In genomic region chr13:10540197-10540940, GRCm38 (mm10) we compare ENCODE assay signal across 13 mouse cellular contexts.
DNase-seq lines count a peak whose midpoint lies in the region; ATAC-seq and TF ChIP-seq lines count a peak whose summit lies in the region.
"Had no signal": no experiment of that assay in that cellular context is flagged by ENCODE, and none has a peak within 500 bp of the region (broad histone marks: within the 10 kb centered on the region; RNA-seq: fewer than 3 reads in every experiment).

No protein-coding gene starts in this region.

- WGBS in lung, adult 2 months = 74% methylated on average over 8 of the region's 8 CpGs

- no peak overlapping the region for H3K4me3 ChIP-seq in lung, adult 2 months (replicated peaks; ENCODE audit: extremely low read depth, low read depth, low read length)
- H3K4me3 ChIP-seq: heart, embryonic 10.5 days; limb, embryonic 13.5 days; neural tube, embryonic 13.5 days had no signal

- no peak for DNase-seq in cerebellum, postnatal 4 days (ENCODE audit: low spot score in 2 of 2)
- peak; percentile 8 to 31 for DNase-seq in spleen, postnatal 36 days (ENCODE audit: low spot score in 2 of 2)
- DNase-seq in spleen, postnatal 14 days (ENCODE audit: low spot score in 2 of 2) = no peak
- DNase-seq in lung, adult 2 months = peak; percentile 4
- DNase-seq in kidney, postnatal 14 days = no peak
- DNase-seq in adipocyte (ENCODE audit: low spot score) = no peak
- no peak for DNase-seq in frontal cortex, postnatal 14 days (ENCODE audit: low spot score in 2 of 2)
- DNase-seq: right cerebral cortex, postnatal 4 days had no signal

- TF ChIP-seq POLR2A in lung, adult 2 months (IDR thresholded peaks at IDR 0.05; ENCODE audit: borderline replicate concordance, extremely low read depth, low read depth, low read length) = no peak

- peak; percentile 45; the same call in 1 of the 2 replicates for ATAC-seq in cerebellum, adult (ENCODE audit: insufficient number of reproducible peaks, low FRiP score, low TSS enrichment)

- H3K4me1 ChIP-seq in lung, adult 2 months (ENCODE audit: control insufficient read depth, insufficient read depth, low read length) = no peaks in the 10 kb centered on the region
- H3K4me1 ChIP-seq: heart, embryonic 10.5 days; limb, embryonic 13.5 days; megakaryocyte, embryonic 14.5 days; neural tube, embryonic 13.5 days had no signal

- no peak for TF ChIP-seq CTCF in lung, adult 2 months (IDR thresholded peaks at IDR 0.05; ENCODE audit: insufficient read depth, low read length)

Comparison
In these comparisons a context has a peak if more than half of its experiments do, and no peak if none do; other contexts are left out.
1. DNase-seq: peak in spleen, postnatal 36 days (2 of 2) and lung, adult 2 months (single experiment); none in cerebellum, postnatal 4 days (0 of 2), spleen, postnatal 14 days (0 of 2), kidney, postnatal 14 days (single experiment), adipocyte (single experiment) and frontal cortex, postnatal 14 days (0 of 2).